Mouse (Mus musculus): Measurements from ENCODE around the gene Gm3952.

Gm3952 gene

GRCm38 (mm10) chr8:128798594-128798993 lies at the start of gene Gm3952:
Gene Gm3952, minus strand, starts transcription at chr8:128798694.
- DNase-seq, result no peak

GRCm38 (mm10) chr8:128843749-128844148 lies 45.3 kb upstream of the Gm3952 start:
- no peak for DNase-seq

- DNase-seq, result no peak
Observed at GRCm38 (mm10) chr8:128812521-128812920, 14.0 kb upstream of the Gm3952 start.

GRCm38 (mm10) chr8:128735692-128736091 lies 62.8 kb downstream of the Gm3952 start:
- no peak for DNase-seq

GRCm38 (mm10) chr8:128734118-128734517 lies 64.4 kb downstream of the Gm3952 start:
- no peak for DNase-seq

- DNase-seq, result no peak
Observed at GRCm38 (mm10) chr8:128732254-128732653, 66.2 kb downstream of the Gm3952 start.

- DNase-seq, result no peak
Observed at GRCm38 (mm10) chr8:128727213-128727612, 71.3 kb downstream of the Gm3952 start.

GRCm38 (mm10) chr8:128724819-128725218 lies 73.7 kb downstream of the Gm3952 start:
- no peak for DNase-seq

- DNase-seq, result no peak
Observed at GRCm38 (mm10) chr8:128716184-128716583, 82.3 kb downstream of the Gm3952 start.

- DNase-seq, result peak; percentile 93
Observed at GRCm38 (mm10) chr8:128709261-128709660, 89.2 kb downstream of the Gm3952 start.

- no peak for DNase-seq
Observed at GRCm38 (mm10) chr8:128704836-128705235, 93.7 kb downstream of the Gm3952 start.

GRCm38 (mm10) chr8:128704376-128704775 lies 94.1 kb downstream of the Gm3952 start:
- DNase-seq, result no peak

- no peak for DNase-seq
Observed at GRCm38 (mm10) chr8:128697945-128698344, 100.5 kb downstream of the Gm3952 start.

- no peak for DNase-seq
Observed at GRCm38 (mm10) chr8:128696701-128697397, 101.6 kb downstream of the Gm3952 start.
